8 mouse cellular contexts compared by ENCODE assay signal in genomic region chr5:139033406-139034317, GRCm38 (mm10). TPM values are rescaled to one million over a fixed set of nuclear protein-coding genes. Genes with fewer than 3 reads are reported as not detected.
DNase-seq lines count a peak whose midpoint lies in the region; ATAC-seq and TF ChIP-seq lines count a peak whose summit lies in the region.

No protein-coding gene starts in this region.

- in situ Hi-C loops in ES-E14 (cut with MboI; ENCODE audit: low sequenced_read_pairs in 2 of 2, unreplicated experiment in 2 of 2), result no loop called here

- no peaks in the 10 kb centered on the region for H3K36me3 ChIP-seq in ES-E14 (ENCODE audit: control insufficient read depth, insufficient read depth, low read length, poor library complexity, severe bottlenecking)
- H3K36me3 ChIP-seq in forebrain, embryonic 13.5 days (ENCODE audit: poor library complexity, severe bottlenecking), result no peaks in the 10 kb centered on the region
- peaks cover 9% of the 10 kb centered on the region; the same call in 1 of the 2 replicates for H3K36me3 ChIP-seq in hindbrain, embryonic 15.5 days
- no peaks in the 10 kb centered on the region for H3K36me3 ChIP-seq in stomach, embryonic 15.5 days

- peaks cover 6 to 23% of the 10 kb centered on the region in 2 experiments; a peak in 3 of 4 replicates for H3K4me1 ChIP-seq in ES-E14 (ENCODE audit: control insufficient read depth in 2 of 2, insufficient read depth in 2 of 2, low read length in 2 of 2, poor library complexity in 1 of 2)
- peaks cover 25% of the 10 kb centered on the region for H3K4me1 ChIP-seq in forebrain, embryonic 13.5 days
- peaks cover 17% of the 10 kb centered on the region for H3K4me1 ChIP-seq in hindbrain, embryonic 15.5 days (replicated peaks)
- H3K4me1 ChIP-seq in stomach, embryonic 15.5 days, result peaks cover 10% of the 10 kb centered on the region

- H3K9me3 ChIP-seq in ES-E14 (ENCODE audit: control insufficient read depth, insufficient read depth, low read depth, low read length), result no peaks in the 10 kb centered on the region
- no peaks in the 10 kb centered on the region for H3K9me3 ChIP-seq in forebrain, embryonic 13.5 days (replicated peaks)
- no peaks in the 10 kb centered on the region for H3K9me3 ChIP-seq in hindbrain, embryonic 15.5 days
- H3K9me3 ChIP-seq in stomach, embryonic 15.5 days, result no peaks in the 10 kb centered on the region

- DNase-seq in ES-E14 (ENCODE audit: low read depth, low spot score), result peak; percentile 48
- peak; percentile 78 for DNase-seq in adrenal gland, postnatal 36 days
- DNase-seq in lung, adult 18-20 months, result peak; percentile 57 to 74
- DNase-seq in B cell, adult 2 months, result no peak
- no peak for DNase-seq in c-Kit-positive CD71-positive TER-119-positive erythroid progenitor cells, embryonic 14.5 days (ENCODE audit: low spot score)

- ATAC-seq in forebrain, embryonic 13.5 days, result peak; percentile 58; the same call in 1 of the 2 replicates
- peak; percentile 40; the same call in 1 of the 2 replicates for ATAC-seq in hindbrain, embryonic 15.5 days (ENCODE audit: low FRiP score, low read depth)
- peak; percentile 44 for ATAC-seq in stomach, embryonic 15.5 days (ENCODE audit: insufficient read depth, low FRiP score, low read depth)

- no peak overlapping the region for H3K4me2 ChIP-seq in forebrain, embryonic 13.5 days
- H3K4me2 ChIP-seq in hindbrain, embryonic 15.5 days, result no peak overlapping the region
- H3K4me2 ChIP-seq in stomach, embryonic 15.5 days, result no peak overlapping the region

- H3K27me3 ChIP-seq in forebrain, embryonic 13.5 days, result no peaks in the 10 kb centered on the region
- no peaks in the 10 kb centered on the region for H3K27me3 ChIP-seq in hindbrain, embryonic 15.5 days
- no peaks in the 10 kb centered on the region for H3K27me3 ChIP-seq in stomach, embryonic 15.5 days (replicated peaks)

- H3K27ac ChIP-seq in ES-E14 (ENCODE audit: insufficient read depth, low read depth, low read length, poor library complexity, severe bottlenecking), result no peak overlapping the region
- no peak overlapping the region for H3K27ac ChIP-seq in forebrain, embryonic 13.5 days
- H3K27ac ChIP-seq in hindbrain, embryonic 15.5 days (replicated peaks), result peak overlapping the region; percentile 70
- peak overlapping the region; percentile 28; the same call in 1 of the 2 replicates for H3K27ac ChIP-seq in stomach, embryonic 15.5 days

- no peak overlapping the region for H3K9ac ChIP-seq in ES-E14 (ENCODE audit: insufficient read depth, low read depth, low read length, poor library complexity, severe bottlenecking)
- H3K9ac ChIP-seq in forebrain, embryonic 13.5 days, result no peak overlapping the region
- H3K9ac ChIP-seq in hindbrain, embryonic 15.5 days, result no peak overlapping the region
- H3K9ac ChIP-seq in stomach, embryonic 15.5 days, result no peak overlapping the region

- WGBS in forebrain, embryonic 13.5 days, result 39% methylated on average over 14 of the region's 14 CpGs
- 42% methylated on average over 14 of the region's 14 CpGs for WGBS in hindbrain, embryonic 15.5 days
- WGBS in stomach, embryonic 15.5 days, result 42% methylated on average over 14 of the region's 14 CpGs

- no peak overlapping the region for H3K4me3 ChIP-seq in ES-E14 (ENCODE audit: insufficient read depth in 1 of 2, low read depth in 1 of 2, low read length in 2 of 2, poor library complexity in 1 of 2, severe bottlenecking in 1 of 2)
- no peak overlapping the region for H3K4me3 ChIP-seq in forebrain, embryonic 13.5 days
- H3K4me3 ChIP-seq in hindbrain, embryonic 15.5 days, result no peak overlapping the region
- H3K4me3 ChIP-seq in stomach, embryonic 15.5 days (replicated peaks), result no peak overlapping the region

TF ChIP-seq in ES-E14, 5 proteins besides CTCF, POLR2A, EP300 and RAD21:
- no peak for TF ChIP-seq ZC3H11A (IDR thresholded peaks at IDR 0.05; ENCODE audit: borderline replicate concordance, low read depth, low read length)
- no peak for TF ChIP-seq CHD2 (IDR thresholded peaks at IDR 0.05; ENCODE audit: low read depth, low read length)
- TF ChIP-seq HCFC1 (IDR thresholded peaks at IDR 0.05; ENCODE audit: borderline replicate concordance, insufficient read depth, low read length), result no peak
- no peak for TF ChIP-seq ZNF384 (IDR thresholded peaks at IDR 0.05; ENCODE audit: low read depth, low read length)
- TF ChIP-seq MAFK (IDR thresholded peaks at IDR 0.05; ENCODE audit: insufficient read depth, low read depth, low read length), result no peak

RNA-seq across cellular contexts. Expression of gene Pdgfa, which starts 36.5 kb away (rescaled TPM):
- 81.5 and 84.9 TPM in 2 replicates for total RNA-seq in ES-E14 (2012; rRNA removed)
- total RNA-seq in adrenal gland, postnatal 36 days (2021), result 10 to 100 TPM; 31.1 to 34.3 TPM
- polyA plus RNA-seq in forebrain, embryonic 13.5 days (2015; fragmentation: Nextera tagmentation; extraction: Ambion mirVana), result 7.7 and 10.3 TPM in 2 replicates
- polyA plus RNA-seq in hindbrain, embryonic 15.5 days (2015; fragmentation: Nextera tagmentation; extraction: Ambion mirVana), result 23.5 and 24.8 TPM in 2 replicates
- 48.7 and 58.7 TPM in 2 replicates for polyA plus RNA-seq in stomach, embryonic 15.5 days (2015; fragmentation: Nextera tagmentation; extraction: Ambion mirVana)

Comparison
In these comparisons a context has a peak if more than half of its experiments do, and no peak if none do; other contexts are left out.
1. DNase-seq: peak in ES-E14 (single experiment), adrenal gland, postnatal 36 days (2 of 2) and lung, adult 18-20 months (2 of 2); none in B cell, adult 2 months (0 of 2) and c-Kit-positive CD71-positive TER-119-positive erythroid progenitor cells, embryonic 14.5 days (single experiment).
2. H3K27ac ChIP-seq: peak in hindbrain, embryonic 15.5 days (single experiment) and stomach, embryonic 15.5 days (single experiment); none in ES-E14 (single experiment) and forebrain, embryonic 13.5 days (single experiment).
3. Peak in every context shown above with its lines, with median percentiles within 50 percentile points of each other: ATAC-seq.